Mouse (Mus musculus): ENCODE measurements around the gene Enpep.

GRCm38 (mm10) chr3:129309926-129310325 is 22.6 kb downstream of the Enpep start:
- TF ChIP-seq CTCF (IDR thresholded peaks at IDR 0.05; ENCODE audit: insufficient read depth, low read length) = no peak
- TF ChIP-seq POLR2A (IDR thresholded peaks at IDR 0.05; ENCODE audit: borderline replicate concordance, extremely low read depth, low read depth, low read length) = no peak

Measured in lung, adult 2 months (tissue).